Mouse (Mus musculus) heart, embryonic 10.5 days (tissue): ENCODE measurements at regions not wholly inside any gene's neighbourhood (a gene's known extent, or its start where the extent isn't known, plus 50 kb on each side); places are given as distances from the start of the nearest gene placed in this dataset.

Experiments used
- DNase-seq: peaks from one replicate; pipeline ENCODE4 v3.0.0-alpha.2; 2017; ENCODE audit warnings: low spot score
- H3K27ac ChIP-seq: fragments of 300-500 bp; sonication (generic); 2 replicates; pipeline ENCODE4 v1.5.1; 2016; ENCODE audit warnings: mild to moderate bottlenecking
- H3K27me3 ChIP-seq: fragments of 300-500 bp; sonication (generic); 2 replicates; pipeline ENCODE4 v1.6.1; 2016; ENCODE audit warnings: mild to moderate bottlenecking; ENCODE audit not compliant: poor library complexity, insufficient read depth, severe bottlenecking
- H3K36me3 ChIP-seq: fragments of 300-500 bp; sonication (generic); 2 replicates; pipeline ENCODE4 v1.6.1; 2016; ENCODE audit warnings: mild to moderate bottlenecking, moderate library complexity
- H3K4me1 ChIP-seq: fragments of 300-500 bp; sonication (generic); 2 replicates; pipeline ENCODE4 v1.6.1; 2016; ENCODE audit warnings: mild to moderate bottlenecking
- H3K4me3 ChIP-seq: fragments of 300-500 bp; sonication (generic); 2 replicates; pipeline ENCODE4 v1.5.1; 2016; ENCODE audit warnings: mild to moderate bottlenecking, moderate library complexity
- H3K9me3 ChIP-seq: fragments of 300-500 bp; sonication (generic); 2 replicates; pipeline ENCODE4 v1.6.1; 2016; ENCODE audit warnings: mild to moderate bottlenecking, moderate library complexity
- WGBS: fragments of 180-500 bp; shearing (Covaris S2); methylation state at CpG from one replicate; pipeline ENCODE4 v1.1.7; 2016; 5-methylcytosine and 5-hydroxymethylcytosine counted together

DNA sequence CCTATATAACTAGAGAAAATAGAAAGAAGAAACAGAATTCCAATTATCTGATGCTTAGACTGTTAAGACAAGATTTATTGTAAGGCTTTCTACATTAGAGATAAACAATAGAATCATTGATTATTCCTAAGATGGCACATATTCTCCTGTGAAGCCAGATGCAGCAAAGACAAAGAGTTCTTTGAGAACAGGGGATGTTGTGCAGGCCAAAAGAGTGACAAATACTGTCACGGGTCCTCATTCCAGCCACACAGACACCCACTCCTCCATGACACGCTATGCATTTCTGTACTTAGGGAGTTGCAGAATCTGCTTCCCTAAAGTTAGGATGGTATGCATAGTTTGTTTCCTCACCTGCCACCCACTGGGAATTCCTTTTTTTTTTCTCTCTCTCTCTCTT is 245.2 kb downstream of the Sv2b start:
- Histone ChIP-seq H3K27me3 (no peaks in the 10 kb centered on the region), H3K36me3 (no peaks in the 10 kb centered on the region), H3K4me3 (no peak overlapping the region), H3K4me1 (no peaks in the 10 kb centered on the region), H3K9me3 (no peaks in the 10 kb centered on the region), H3K27ac (no peak overlapping the region)
- DNase-seq, result no peak
- 69% methylated on average over 2 of the region's 2 CpGs for WGBS

GRCm38 (mm10) chr7:75050231-75050630 is 258.8 kb downstream of the Sv2b start:
- H3K4me1 ChIP-seq, result peaks cover 14% of the 10 kb centered on the region
- no peak for DNase-seq
- no peaks in the 10 kb centered on the region for H3K36me3 ChIP-seq
- no peaks in the 10 kb centered on the region for H3K9me3 ChIP-seq
- H3K4me3 ChIP-seq, result no peak overlapping the region
- no peaks in the 10 kb centered on the region for H3K27me3 ChIP-seq
- 77% methylated on average over 1 of the region's 1 CpGs for WGBS
- no peak overlapping the region for H3K27ac ChIP-seq

- DNase-seq, result no peak
- Histone ChIP-seq H3K9me3 (no peaks in the 10 kb centered on the region), H3K4me3 (no peak overlapping the region), H3K27ac (0 out of 2 replicates have a peak overlapping the region, but pooled peaks have one; percentile 10), H3K27me3 (no peaks in the 10 kb centered on the region), H3K36me3 (no peaks in the 10 kb centered on the region), H3K4me1 (peaks cover 14% of the 10 kb centered on the region)
- 61% methylated on average over 5 of the region's 5 CpGs for WGBS
Observed at GRCm38 (mm10) chr7:75049751-75050150, 259.3 kb downstream of the Sv2b start.

- H3K27ac ChIP-seq, result no peak overlapping the region
- H3K4me1 ChIP-seq, result peaks cover 14% of the 10 kb centered on the region
- H3K4me3 ChIP-seq, result no peak overlapping the region
- H3K9me3 ChIP-seq, result no peaks in the 10 kb centered on the region
- H3K36me3 ChIP-seq, result no peaks in the 10 kb centered on the region
- WGBS, result 18% methylated on average over 2 of the region's 2 CpGs
- DNase-seq, result no peak
- no peaks in the 10 kb centered on the region for H3K27me3 ChIP-seq
Observed at GRCm38 (mm10) chr7:75048822-75049221, 260.2 kb downstream of the Sv2b start.

DNA sequence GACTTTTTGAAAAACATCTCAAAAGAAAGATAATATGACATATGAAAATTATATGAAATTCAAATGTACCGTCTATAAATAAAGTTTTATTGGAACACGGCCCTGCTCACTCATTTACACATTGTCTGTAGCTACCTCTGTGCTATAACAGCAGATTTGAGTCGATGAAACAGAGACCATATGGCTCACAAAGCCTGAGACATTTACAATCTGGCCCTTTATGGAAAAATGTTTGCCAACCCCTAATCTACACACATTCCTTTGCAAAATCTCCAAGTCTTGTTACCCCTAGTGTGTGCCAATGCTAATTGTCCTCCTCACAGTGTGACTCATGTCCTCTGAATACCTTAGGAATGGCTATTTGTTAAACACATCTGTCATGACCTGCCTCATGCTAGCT is 261.2 kb downstream of the Sv2b start:
- 85% methylated on average over 3 of the region's 3 CpGs for WGBS
- Histone ChIP-seq H3K9me3 (no peaks in the 10 kb centered on the region), H3K4me1 (peaks cover 14% of the 10 kb centered on the region), H3K4me3 (no peak overlapping the region), H3K27ac (no peak overlapping the region), H3K36me3 (no peaks in the 10 kb centered on the region), H3K27me3 (no peaks in the 10 kb centered on the region)
- no peak for DNase-seq

- Histone ChIP-seq H3K4me1 (no peaks in the 10 kb centered on the region), H3K36me3 (no peaks in the 10 kb centered on the region), H3K4me3 (no peak overlapping the region), H3K27me3 (no peaks in the 10 kb centered on the region), H3K9me3 (no peaks in the 10 kb centered on the region), H3K27ac (no peak overlapping the region)
- no peak for DNase-seq
- WGBS, result 89% methylated on average over 6 of the region's 6 CpGs
Observed at GRCm38 (mm10) chr7:75040871-75041270, 268.2 kb downstream of the Sv2b start.

GRCm38 (mm10) chr7:75026191-75026590 is 282.9 kb downstream of the Sv2b start:
- no peaks in the 10 kb centered on the region for H3K36me3 ChIP-seq
- no peak overlapping the region for H3K27ac ChIP-seq
- WGBS, result 18% methylated on average over 2 of the region's 2 CpGs
- H3K9me3 ChIP-seq, result no peaks in the 10 kb centered on the region
- no peak overlapping the region for H3K4me3 ChIP-seq
- DNase-seq, result no peak
- no peaks in the 10 kb centered on the region for H3K27me3 ChIP-seq
- 0 out of 2 replicates have a peak, but pooled peaks cover 4% of the 10 kb centered on the region for H3K4me1 ChIP-seq

DNA sequence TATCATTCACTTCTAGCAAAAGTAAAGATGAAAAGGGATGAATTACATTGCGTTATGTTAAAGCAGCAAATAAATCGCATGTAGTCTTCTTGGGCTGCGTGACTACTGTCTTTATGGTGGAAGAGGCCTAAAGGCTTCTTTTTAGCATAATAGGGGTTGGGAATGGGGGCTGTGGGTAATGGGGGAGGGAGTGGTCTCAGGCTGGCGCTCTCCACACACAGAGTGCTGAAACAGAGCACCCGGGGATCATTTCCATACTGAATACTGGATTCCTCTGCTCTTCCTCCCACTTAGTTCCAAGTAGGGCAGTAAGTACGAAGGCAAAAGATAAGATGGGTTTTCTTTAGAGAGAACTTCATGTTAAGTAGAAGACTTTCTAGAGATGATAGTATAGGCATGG is 287.1 kb downstream of the Sv2b start:
- Histone ChIP-seq H3K4me1 (0 out of 2 replicates have a peak, but pooled peaks cover 4% of the 10 kb centered on the region), H3K27me3 (no peaks in the 10 kb centered on the region), H3K36me3 (no peaks in the 10 kb centered on the region), H3K4me3 (no peak overlapping the region), H3K27ac (no peak overlapping the region), H3K9me3 (no peaks in the 10 kb centered on the region)
- WGBS, result 49% methylated on average over 6 of the region's 6 CpGs
- DNase-seq, result no peak

- Histone ChIP-seq H3K4me1 (no peaks in the 10 kb centered on the region), H3K36me3 (no peaks in the 10 kb centered on the region), H3K27me3 (no peaks in the 10 kb centered on the region), H3K4me3 (no peak overlapping the region), H3K9me3 (no peaks in the 10 kb centered on the region), H3K27ac (no peak overlapping the region)
- WGBS, result 59% methylated on average over 7 of the region's 7 CpGs
- DNase-seq, result no peak
Observed at GRCm38 (mm10) chr7:75018640-75019039, 290.4 kb downstream of the Sv2b start.

GRCm38 (mm10) chr7:75008481-75008880 is 300.6 kb downstream of the Sv2b start:
- Histone ChIP-seq H3K27ac (no peak overlapping the region), H3K4me3 (no peak overlapping the region), H3K36me3 (no peaks in the 10 kb centered on the region), H3K9me3 (no peaks in the 10 kb centered on the region), H3K27me3 (no peaks in the 10 kb centered on the region), H3K4me1 (no peaks in the 10 kb centered on the region)
- no peak for DNase-seq
- WGBS, result 83% methylated on average over 2 of the region's 2 CpGs

GRCm38 (mm10) chr7:74990198-74990597 is 318.9 kb downstream of the Sv2b start:
- 62% methylated on average over 2 of the region's 2 CpGs for WGBS
- H3K36me3 ChIP-seq, result no peaks in the 10 kb centered on the region
- H3K4me3 ChIP-seq, result no peak overlapping the region
- no peaks in the 10 kb centered on the region for H3K27me3 ChIP-seq
- no peaks in the 10 kb centered on the region for H3K4me1 ChIP-seq
- no peak overlapping the region for H3K27ac ChIP-seq
- no peak for DNase-seq
- no peaks in the 10 kb centered on the region for H3K9me3 ChIP-seq

DNA sequence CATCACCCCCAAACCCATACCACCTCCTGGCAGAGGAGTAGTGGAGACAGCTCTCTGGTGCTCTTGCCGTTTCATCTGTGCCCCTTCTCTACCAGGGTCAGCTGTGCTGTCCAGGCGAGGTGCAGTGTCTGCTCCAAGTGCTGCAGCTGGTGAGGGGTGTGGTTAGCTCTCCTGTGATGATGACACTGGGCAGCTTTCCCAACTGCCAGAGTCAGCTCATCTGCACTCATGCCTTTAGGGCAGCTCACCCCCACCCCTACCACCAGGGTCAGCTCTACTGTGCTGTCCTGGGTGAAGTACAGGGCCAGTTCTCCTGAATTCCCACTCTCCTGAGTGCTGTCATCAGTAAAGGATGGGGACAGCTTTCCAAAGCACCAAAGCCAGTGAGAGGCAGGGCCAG is 329.6 kb downstream of the Sv2b start:
- DNase-seq, result no peak
- WGBS, result 56% methylated on average over 2 of the region's 2 CpGs

GRCm38 (mm10) chr7:74975986-74976385 is 333.1 kb downstream of the Sv2b start:
- Histone ChIP-seq H3K9me3 (no peaks in the 10 kb centered on the region), H3K36me3 (no peaks in the 10 kb centered on the region), H3K4me1 (no peaks in the 10 kb centered on the region), H3K27me3 (no peaks in the 10 kb centered on the region), H3K27ac (no peak overlapping the region), H3K4me3 (no peak overlapping the region)
- no peak for DNase-seq

More for the DNA sequence above, 329.6 kb downstream of the Sv2b start:
- Histone ChIP-seq H3K27me3 (no peaks in the 10 kb centered on the region), H3K4me1 (no peaks in the 10 kb centered on the region), H3K4me3 (no peak overlapping the region), H3K36me3 (no peaks in the 10 kb centered on the region), H3K27ac (no peak overlapping the region), H3K9me3 (no peaks in the 10 kb centered on the region)

- Histone ChIP-seq H3K27me3 (no peaks in the 10 kb centered on the region), H3K4me1 (no peaks in the 10 kb centered on the region), H3K36me3 (no peaks in the 10 kb centered on the region), H3K4me3 (no peak overlapping the region), H3K9me3 (no peaks in the 10 kb centered on the region), H3K27ac (no peak overlapping the region)
- 66% methylated on average over 3 of the region's 3 CpGs for WGBS
- DNase-seq, result no peak
Observed at GRCm38 (mm10) chr7:74974448-74974847, 334.6 kb downstream of the Sv2b start.
